Mouse (Mus musculus) Patski (cell line): ENCODE data around the gene Lhfp. TPM values are rescaled to one million over a fixed set of nuclear protein-coding genes. Genes with fewer than 3 reads are reported as not detected.

Experiments
- ATAC-seq: fragments of 100-300 bp; one replicate; pipeline ENCODE4 v1.8.0; 2021
- CTCF ChIA-PET: fragments of 350-600 bp; sonication (Branson Sonifier 250); formaldehyde crosslinking; loops from one replicate; lab custom pipeline; 2022; ENCODE audit warnings: inconsistent platforms; lab: Charles Lee
- POLR2A ChIA-PET: fragments of 350-600 bp; sonication (Branson Sonifier 250); formaldehyde crosslinking; loops from one replicate; lab custom pipeline; 2022; ENCODE audit warnings: antibody characterized with exemption, inconsistent platforms; lab: Charles Lee
- DNase-seq: peaks from one replicate; pipeline ENCODE4 v3.0.0-alpha.2; 2011; ENCODE audit warnings: low read depth, low spot score
- H3K27me3 ChIP-seq: fragments of 371-371 bp; one replicate; pipeline ENCODE4 v1.5.1; 2021
- CTCF ChIP-seq: fragments of 100-300 bp; IDR thresholded peaks from one replicate; pipeline ENCODE4 v1.5.1; 2021
- in situ Hi-C: fragments of 300-500 bp; cut with MboI; formaldehyde crosslinking; loops from 3 replicates; pipeline ENCODE4 v1.11.1; 2018; ENCODE audit warnings: low pct_unique_long_range_greater_than_20kb, mixed read lengths
- polyA plus RNA-seq: library from polyadenylated mRNA; unstranded; gene quantifications from one replicate; pipeline ENCODE4 v1.2.3, GENCODE M21; 2021

The Lhfp gene
- polyA plus RNA-seq = 589 TPM

GRCm38 (mm10) chr3:53041411-53042239, at the start of gene Lhfp:
TSS of gene Lhfp (plus strand) at chr3:53041528.
- DNase-seq (no peak), ATAC-seq (peak; percentile 85)
- in situ Hi-C loops = loop anchor here (5.0 to 10.0 kb wide), 2 partner anchors 63 to 206 kb away; no protein-coding TSS in a partner anchor
- POLR2A ChIA-PET = interaction anchor here (0.5 to 3.3 kb wide), 17 partner anchors 9 to 407 kb away, joined by 3 to 26 read pairs (median 4); no protein-coding TSS in a partner anchor
- CTCF ChIA-PET = interaction anchor here (0.7 to 6.7 kb wide), 24 partner anchors 8 to 407 kb away, joined by 3 to 45 read pairs (median 6); no protein-coding TSS in a partner anchor
- H3K27me3 ChIP-seq = no peaks in the 10 kb centered on the region
- TF ChIP-seq CTCF = no peak

DNA sequence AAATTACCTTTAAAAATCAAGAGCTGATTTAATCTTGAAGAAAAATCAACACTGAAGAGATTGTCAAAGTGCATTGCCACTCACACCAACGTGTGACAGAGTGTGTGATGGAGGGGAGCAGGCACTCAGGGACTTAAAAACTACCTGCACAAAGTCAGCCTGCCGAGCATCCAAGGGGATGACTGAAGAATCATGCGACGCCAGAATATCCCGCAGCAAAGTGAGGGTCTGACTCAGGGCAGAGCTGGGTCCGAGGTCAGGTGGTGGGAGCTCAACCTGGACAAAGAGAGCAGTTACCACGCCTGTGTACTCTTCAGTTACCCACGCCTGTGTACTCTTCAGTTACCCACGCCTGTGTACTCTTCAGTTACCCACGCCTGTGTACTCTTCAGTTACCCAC, 48.0 kb upstream of the Lhfp start:
- ChIA-PET POLR2A (interaction anchor here (0.7 kb wide), 1 partner anchor 1699 kb away, joined by 3 read pairs; no protein-coding TSS in a partner anchor), CTCF (interaction anchor here (0.6 to 6.6 kb wide), 8 partner anchors 10 to 740 kb away, joined by 3 to 36 read pairs (median 3); no protein-coding TSS in a partner anchor)
- no peak for TF ChIP-seq CTCF
- DNase-seq (no peak), ATAC-seq (no peak)
- in situ Hi-C loops = no loop called here
- no peaks in the 10 kb centered on the region for H3K27me3 ChIP-seq

DNA sequence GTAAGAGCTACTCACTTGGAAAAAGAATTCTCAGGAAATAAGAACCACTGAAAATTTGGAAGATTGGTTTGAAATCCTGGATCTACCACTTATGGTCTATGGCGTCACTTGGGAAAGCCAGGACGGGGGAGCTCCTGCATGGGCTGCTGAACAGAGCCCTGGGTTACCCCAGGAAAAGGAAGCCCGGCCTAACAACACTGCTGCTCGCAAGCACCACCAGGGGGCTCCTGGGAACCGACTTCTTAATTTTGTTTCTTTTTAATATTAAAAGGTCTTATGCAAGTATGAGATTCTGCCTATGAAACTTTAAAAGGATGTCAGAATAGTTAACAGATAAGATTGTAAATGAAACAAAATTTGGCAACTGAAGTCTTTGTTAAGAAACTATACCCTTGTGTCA, 46.7 kb upstream of the Lhfp start:
- DNase-seq (no peak), ATAC-seq (no peak)
- TF ChIP-seq CTCF = peak; percentile 78
- H3K27me3 ChIP-seq = no peaks in the 10 kb centered on the region
- ChIA-PET CTCF (interaction anchor here (1.0 to 6.6 kb wide), 2 partner anchors 11 to 14 kb away, joined by 4 to 36 read pairs; no protein-coding TSS in a partner anchor), POLR2A (no interaction called here)
- in situ Hi-C loops = no loop called here

DNA sequence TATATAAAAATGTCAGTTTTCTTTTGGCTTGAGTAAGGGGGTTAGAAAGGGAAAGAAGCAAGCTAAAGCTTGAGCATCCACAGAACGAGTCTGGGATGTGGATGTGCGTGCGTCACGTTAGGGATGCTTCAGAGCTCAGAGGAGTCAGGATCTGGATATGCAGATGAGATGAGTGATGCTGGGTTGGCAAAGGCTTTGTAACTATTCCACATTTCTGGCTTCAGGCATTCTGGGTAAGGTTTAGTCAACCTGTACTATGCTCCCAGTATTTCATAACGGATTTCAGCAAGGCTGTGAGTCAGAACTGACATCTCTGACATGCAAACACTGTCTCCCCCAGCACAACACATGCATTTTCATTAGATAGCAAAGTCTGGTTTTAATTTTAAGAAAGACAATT, 44.7 kb upstream of the Lhfp start:
- POLR2A ChIA-PET = interaction anchor here (1.2 kb wide), 1 partner anchor 13 kb away, joined by 3 read pairs; no protein-coding TSS in a partner anchor
- H3K27me3 ChIP-seq = no peaks in the 10 kb centered on the region
- TF ChIP-seq CTCF = no peak
- ATAC-seq (no peak), DNase-seq (no peak)
- CTCF ChIA-PET = interaction anchor here (0.9 to 6.6 kb wide), 6 partner anchors 13 to 742 kb away, joined by 3 to 36 read pairs (median 5); no protein-coding TSS in a partner anchor
- in situ Hi-C loops = no loop called here

- DNase-seq = no peak
- H3K27me3 ChIP-seq = no peaks in the 10 kb centered on the region
- no peak for TF ChIP-seq CTCF
- in situ Hi-C loops = no loop called here
- ChIA-PET POLR2A (interaction anchor here (1.2 kb wide), 1 partner anchor 14 kb away, joined by 3 read pairs; no protein-coding TSS in a partner anchor), CTCF (interaction anchor here (0.9 to 6.6 kb wide), 6 partner anchors 14 to 743 kb away, joined by 3 to 36 read pairs (median 5); no protein-coding TSS in a partner anchor)
- ATAC-seq = no peak
These were observed 43.9 kb upstream of the Lhfp start for GRCm38 (mm10) chr3:52997381-52997780.

- in situ Hi-C loops = no loop called here
- no peaks in the 10 kb centered on the region for H3K27me3 ChIP-seq
- ChIA-PET POLR2A (no interaction called here), CTCF (interaction anchor here (1.2 to 6.6 kb wide), 2 partner anchors 16 to 17 kb away, joined by 4 to 36 read pairs; no protein-coding TSS in a partner anchor)
- TF ChIP-seq CTCF = no peak
- DNase-seq = no peak
- ATAC-seq = no peak
These were observed 42.1 kb upstream of the Lhfp start for GRCm38 (mm10) chr3:52999016-52999744.

DNA sequence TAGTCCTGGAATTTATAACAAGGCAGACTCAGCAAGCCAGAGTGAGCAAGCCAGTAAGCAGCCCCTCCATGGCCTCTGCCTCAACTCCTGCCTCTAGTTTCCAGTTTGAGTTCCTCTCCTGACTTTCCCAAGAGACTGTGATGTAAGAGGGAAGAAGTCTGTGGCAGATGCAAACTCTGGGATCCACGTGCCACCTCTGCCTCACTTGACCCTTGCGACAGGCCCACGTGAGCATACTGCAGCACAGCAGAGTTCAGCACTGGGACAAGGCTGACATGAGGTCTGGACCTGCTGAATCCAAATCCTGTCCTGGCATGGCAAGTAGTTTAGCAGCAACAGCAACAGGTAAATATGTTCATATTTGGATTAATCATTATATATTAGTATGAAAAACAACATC, 41.3 kb upstream of the Lhfp start:
- in situ Hi-C loops = loop anchor here (5.0 kb wide), 1 partner anchor 743 kb away; no protein-coding TSS in a partner anchor
- DNase-seq = no peak
- no peak for ATAC-seq
- ChIA-PET CTCF (interaction anchor here (1.0 to 1.2 kb wide), 2 partner anchors 11 to 16 kb away, joined by 3 to 4 read pairs; no protein-coding TSS in a partner anchor), POLR2A (no interaction called here)
- H3K27me3 ChIP-seq = no peaks in the 10 kb centered on the region
- no peak for TF ChIP-seq CTCF

DNA sequence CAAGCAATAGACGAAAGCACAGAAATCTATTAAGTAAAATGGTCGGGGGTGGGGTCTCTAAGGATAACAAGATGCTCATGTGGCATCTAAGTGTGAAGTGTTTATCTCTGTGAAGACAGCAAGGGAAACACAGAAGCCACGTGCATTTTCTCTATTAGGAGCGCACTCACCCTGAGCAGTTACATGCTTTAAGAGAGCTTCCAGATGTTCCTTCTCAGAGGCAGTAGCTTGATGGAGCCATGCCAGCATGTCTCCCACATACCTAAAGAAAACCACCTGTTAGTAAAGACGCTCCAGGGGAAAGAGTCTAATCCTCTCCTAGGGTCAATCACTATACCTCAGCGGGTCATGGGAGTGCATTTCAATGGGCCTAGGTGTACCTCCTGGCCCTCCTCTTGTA, 39.3 kb upstream of the Lhfp start:
- no peaks in the 10 kb centered on the region for H3K27me3 ChIP-seq
- TF ChIP-seq CTCF = no peak
- CTCF ChIA-PET = interaction anchor here (1.3 to 2.2 kb wide), 3 partner anchors 9 to 747 kb away, joined by 3 to 6 read pairs (median 5); no protein-coding TSS in a partner anchor
- no peak for DNase-seq
- ATAC-seq = no peak
- in situ Hi-C loops = loop anchor here (5.0 kb wide), 1 partner anchor 745 kb away; no protein-coding TSS in a partner anchor
- POLR2A ChIA-PET = interaction anchor here (1.1 kb wide), 1 partner anchor 14 kb away, joined by 3 read pairs; no protein-coding TSS in a partner anchor

DNA sequence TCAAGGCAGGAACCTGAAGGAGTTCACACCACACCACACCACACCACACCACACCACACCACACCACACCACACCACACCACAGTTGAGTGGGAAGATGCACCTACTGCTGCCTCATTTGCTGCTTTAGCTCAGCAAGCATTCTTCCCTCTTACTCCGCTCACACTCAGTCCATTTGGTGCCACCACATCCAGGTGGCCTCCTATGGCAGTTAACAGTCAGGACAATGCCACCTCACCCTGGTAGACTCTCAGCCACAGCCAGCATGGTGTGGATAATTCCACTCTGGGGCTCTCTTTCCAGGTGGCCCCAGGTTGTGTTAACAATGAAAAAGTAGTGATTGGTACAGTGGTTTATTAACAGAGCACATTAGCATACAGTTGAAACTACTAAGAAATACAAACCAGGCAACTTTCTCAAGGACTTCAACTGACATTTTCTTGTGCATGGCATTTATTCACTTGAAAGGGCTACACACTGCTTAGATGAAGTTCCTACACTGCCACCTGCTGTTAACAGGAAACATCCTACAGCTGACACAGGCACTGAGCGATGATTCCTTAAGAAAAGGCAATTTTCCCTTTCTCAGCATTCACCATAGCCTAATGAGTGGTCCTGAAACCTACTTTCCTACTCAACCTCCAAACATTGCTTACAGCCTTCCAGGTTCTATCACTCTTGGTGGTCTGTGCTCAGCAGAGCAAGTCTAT, 36.8 kb upstream of the Lhfp start:
- H3K27me3 ChIP-seq = no peaks in the 10 kb centered on the region
- ATAC-seq = peak; percentile 58
- ChIA-PET CTCF (interaction anchor here (0.9 to 2.2 kb wide), 5 partner anchors 12 to 746 kb away, joined by 3 to 6 read pairs (median 4); no protein-coding TSS in a partner anchor), POLR2A (no interaction called here)
- DNase-seq = no peak
- in situ Hi-C loops = loop anchor here (5.0 kb wide), 1 partner anchor 747 kb away; no protein-coding TSS in a partner anchor
- peak; percentile 76 for TF ChIP-seq CTCF
